Mouse (Mus musculus): ENCODE data around the gene Gm26992. TPM values are rescaled to one million over a fixed set of nuclear protein-coding genes. Genes with fewer than 3 reads are reported as not detected.

The Gm26992 gene
- polyA plus RNA-seq, 2 experiments, result 0.41 TPM; not detected in 1

DNA sequence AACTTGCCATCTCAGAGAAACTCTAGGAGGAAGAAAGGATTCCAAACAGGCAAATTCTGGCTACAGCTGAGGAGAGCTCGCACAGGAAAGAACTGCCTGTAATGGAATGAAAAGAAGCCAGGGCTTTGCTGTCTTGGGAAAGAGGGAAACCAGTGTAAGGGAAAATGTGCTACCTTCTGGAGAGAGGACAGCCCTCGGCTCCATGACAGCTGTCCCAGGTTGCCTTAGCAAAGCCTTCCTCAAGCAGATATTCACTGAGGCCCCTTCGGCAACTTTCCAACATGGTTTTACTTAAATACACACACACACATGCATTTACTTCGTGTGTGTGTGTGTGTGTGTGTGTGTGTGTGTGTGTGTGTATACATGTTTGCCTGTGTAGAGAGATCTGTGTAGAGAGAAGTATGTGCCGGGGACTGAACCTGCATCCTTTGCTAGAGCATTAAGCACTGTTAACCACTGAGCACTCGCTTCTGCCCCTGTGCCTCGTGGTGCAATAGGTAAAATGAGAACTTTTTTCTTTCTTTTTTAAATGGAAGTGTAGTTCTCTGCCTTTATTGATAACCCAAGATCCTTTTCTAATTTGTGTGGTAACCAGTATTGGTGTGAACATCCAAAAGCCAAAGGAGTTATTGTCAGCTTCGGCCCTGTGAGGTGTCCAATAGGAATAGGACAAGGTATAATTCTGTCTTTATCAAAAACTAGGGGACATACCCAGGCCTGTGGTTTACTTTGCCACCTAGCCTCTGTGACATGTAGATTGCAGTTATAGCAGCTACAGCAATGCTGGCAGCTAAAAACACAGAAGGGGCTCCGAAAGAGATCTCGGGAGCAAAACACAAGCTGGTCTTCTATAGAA is 70.8 kb downstream of the Gm26992 start:
- Histone ChIP-seq H3K27me3 (ENCODE audit: control insufficient read depth, insufficient read depth, low read length) (no peaks in the 10 kb centered on the region), H3K4me2 (ENCODE audit: low read depth) (peak overlapping the region; percentile 71), H3K9me3 (ENCODE audit: control insufficient read depth, low read length) (no peaks in the 10 kb centered on the region), H3K9ac (replicated peaks) (peak overlapping the region; percentile 90), H3K4me3 (ENCODE audit: insufficient read depth in 1 of 2, low read depth in 2 of 2, low read length in 2 of 2) (peak overlapping the region; percentile 84 to 96), H3K27ac (peak overlapping the region; percentile 71), H3K36me3 (replicated peaks; ENCODE audit: control insufficient read depth, insufficient read depth, low read depth) (peaks cover 4% of the 10 kb centered on the region; the same call in 1 of the 2 replicates), H3K4me1 (replicated peaks; ENCODE audit: control insufficient read depth in 2 of 2, insufficient read depth in 2 of 2, low read length in 1 of 2) (peaks cover 6 to 21% of the 10 kb centered on the region in 2 experiments)
- DNase-seq (ENCODE audit: low read depth in 3 of 3, low spot score in 3 of 3), result no peak
- 35% methylated on average over 10 of the region's 10 CpGs for whole genome bisulfite sequencing (ENCODE audit: insufficient replicate concordance)
- TF ChIP-seq EP300 (IDR thresholded peaks at IDR 0.05; ENCODE audit: low read depth) (no peak), CTCF (IDR thresholded peaks at IDR 0.05; ENCODE audit: low read depth) (no peak)
- peak; percentile 68 for ATAC-seq (ENCODE audit: insufficient read depth)

DNA sequence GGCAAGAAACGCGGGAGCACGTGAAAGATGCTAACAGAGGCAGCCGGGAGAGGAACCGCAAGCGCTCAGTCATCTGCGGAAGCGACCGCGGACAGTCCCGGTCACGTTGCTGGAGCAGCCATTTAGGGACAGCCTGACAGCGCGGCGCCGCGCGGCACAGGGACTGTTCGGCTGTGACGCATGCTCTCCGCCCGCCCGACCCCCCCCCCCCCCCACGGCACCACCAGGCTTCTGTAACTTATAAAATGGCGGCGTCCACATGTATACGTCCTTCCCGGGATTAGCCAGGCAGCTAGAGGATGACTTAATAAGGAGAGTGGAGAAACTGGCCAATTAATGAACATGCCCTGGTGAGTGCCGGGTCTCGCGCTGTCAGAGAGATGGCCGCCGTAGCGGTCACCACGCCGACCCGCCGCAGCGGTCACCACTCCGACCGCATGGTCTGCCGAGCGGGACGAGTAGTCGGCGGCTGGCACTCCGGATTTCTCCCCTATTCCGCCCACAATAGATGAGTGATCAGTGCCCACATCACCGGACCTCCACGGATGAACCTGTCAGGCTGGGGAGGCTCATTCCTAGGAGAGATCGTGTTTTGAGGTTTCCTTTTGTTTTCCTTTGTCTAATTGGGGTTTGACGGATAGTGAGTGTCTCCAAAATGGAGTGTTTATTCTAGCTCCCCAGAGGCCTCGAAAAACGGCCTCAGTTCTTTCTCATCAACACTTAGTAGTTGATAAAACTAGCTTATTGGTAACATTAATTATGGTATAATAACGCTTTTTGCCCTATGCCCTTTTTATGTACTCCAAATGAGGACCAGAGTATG is 71.8 kb downstream of the Gm26992 start:
- ATAC-seq (ENCODE audit: insufficient read depth) (peak; percentile 93), DNase-seq (ENCODE audit: low read depth in 3 of 3, low spot score in 3 of 3) (peak; percentile 59 to 66 (median 61))
- Histone ChIP-seq H3K4me2 (ENCODE audit: low read depth) (peak overlapping the region; percentile 71), H3K36me3 (replicated peaks; ENCODE audit: control insufficient read depth, insufficient read depth, low read depth) (peaks cover 4% of the 10 kb centered on the region; the same call in 1 of the 2 replicates), H3K4me1 (replicated peaks; ENCODE audit: control insufficient read depth in 2 of 2, insufficient read depth in 2 of 2, low read length in 1 of 2) (peaks cover 6 to 21% of the 10 kb centered on the region in 2 experiments), H3K9me3 (ENCODE audit: control insufficient read depth, low read length) (no peaks in the 10 kb centered on the region), H3K4me3 (ENCODE audit: insufficient read depth in 1 of 2, low read depth in 2 of 2, low read length in 2 of 2) (peak overlapping the region; percentile 84 to 96), H3K9ac (replicated peaks) (peak overlapping the region; percentile 90), H3K27me3 (ENCODE audit: control insufficient read depth, insufficient read depth, low read length) (no peaks in the 10 kb centered on the region), H3K27ac (peak overlapping the region; percentile 71)
- TF ChIP-seq EP300 (IDR thresholded peaks at IDR 0.05; ENCODE audit: low read depth), result no peak
- TF ChIP-seq CTCF (IDR thresholded peaks at IDR 0.05; ENCODE audit: low read depth), result no peak
- WGBS (ENCODE audit: insufficient replicate concordance), result under 1% methylated on average over 46 of the region's 55 CpGs

GRCm38 (mm10) chrX:103499374-103499773 is 77.6 kb downstream of the Gm26992 start:
- WGBS (ENCODE audit: insufficient replicate concordance), result 85% methylated on average over 3 of the region's 3 CpGs
- no peak overlapping the region for H3K27ac ChIP-seq
- DNase-seq (ENCODE audit: low read depth in 3 of 3, low spot score in 3 of 3), result no peak
- no peaks in the 10 kb centered on the region for H3K9me3 ChIP-seq (ENCODE audit: control insufficient read depth, low read length)
- peaks cover 4% of the 10 kb centered on the region for H3K36me3 ChIP-seq (replicated peaks; ENCODE audit: control insufficient read depth, insufficient read depth, low read depth)
- ATAC-seq (ENCODE audit: insufficient read depth), result no peak
- H3K4me1 ChIP-seq (replicated peaks; ENCODE audit: control insufficient read depth in 2 of 2, insufficient read depth in 2 of 2, low read length in 1 of 2), result peaks cover 0 to 8% of the 10 kb centered on the region in 2 experiments; a peak in 2 of 4 replicates
- H3K9ac ChIP-seq (replicated peaks), result no peak overlapping the region
- no peaks in the 10 kb centered on the region for H3K27me3 ChIP-seq (ENCODE audit: control insufficient read depth, insufficient read depth, low read length)
- no peak overlapping the region for H3K4me3 ChIP-seq (ENCODE audit: insufficient read depth in 1 of 2, low read depth in 2 of 2, low read length in 2 of 2)
- TF ChIP-seq EP300 (IDR thresholded peaks at IDR 0.05; ENCODE audit: low read depth), result no peak
- no peak for TF ChIP-seq CTCF (IDR thresholded peaks at IDR 0.05; ENCODE audit: low read depth)
- H3K4me2 ChIP-seq (ENCODE audit: low read depth), result no peak overlapping the region

GRCm38 (mm10) chrX:103500137-103500536 is 78.3 kb downstream of the Gm26992 start:
- Histone ChIP-seq H3K27ac (no peak overlapping the region), H3K36me3 (replicated peaks; ENCODE audit: control insufficient read depth, insufficient read depth, low read depth) (peaks cover 4% of the 10 kb centered on the region)
- TF ChIP-seq CTCF (IDR thresholded peaks at IDR 0.05; ENCODE audit: low read depth) (no peak), EP300 (IDR thresholded peaks at IDR 0.05; ENCODE audit: low read depth) (no peak)

More at GRCm38 (mm10) chrX:103500137-103500536, 78.3 kb downstream of the Gm26992 start:
- 88% methylated on average over 2 of the region's 2 CpGs for WGBS (ENCODE audit: insufficient replicate concordance)
- H3K4me2 ChIP-seq (ENCODE audit: low read depth), result no peak overlapping the region
- no peak overlapping the region for H3K4me3 ChIP-seq (ENCODE audit: insufficient read depth in 1 of 2, low read depth in 2 of 2, low read length in 2 of 2)
- no peaks in the 10 kb centered on the region for H3K9me3 ChIP-seq (ENCODE audit: control insufficient read depth, low read length)
- no peaks in the 10 kb centered on the region for H3K27me3 ChIP-seq (ENCODE audit: control insufficient read depth, insufficient read depth, low read length)
- DNase-seq (ENCODE audit: low read depth in 3 of 3, low spot score in 3 of 3) (no peak), ATAC-seq (ENCODE audit: insufficient read depth) (no peak)
- peaks cover 0 to 3% of the 10 kb centered on the region in 2 experiments; a peak in 2 of 4 replicates for H3K4me1 ChIP-seq (replicated peaks; ENCODE audit: control insufficient read depth in 2 of 2, insufficient read depth in 2 of 2, low read length in 1 of 2)
- H3K9ac ChIP-seq (replicated peaks), result no peak overlapping the region
